Mouse (Mus musculus) ES-E14 (cell line): ENCODE measurements around the gene Ifnb1. TPM values are rescaled to one million over a fixed set of nuclear protein-coding genes. Genes with fewer than 3 reads are reported as not detected.

ENCODE experiments used
- DNase-seq: peaks from one replicate; pipeline ENCODE4 v3.0.0-alpha.2; 2013; ENCODE audit warnings: low read depth, low spot score
- H3K27ac ChIP-seq: 2 replicates; pipeline ENCODE4 v1.5.1; 2012; ENCODE audit warnings: low read depth, mild to moderate bottlenecking, low read length, moderate library complexity, mixed read lengths; ENCODE audit not compliant: poor library complexity, insufficient read depth, severe bottlenecking
- H3K36me3 ChIP-seq: 2 replicates; pipeline ENCODE4 v1.6.1; 2012; ENCODE audit warnings: mild to moderate bottlenecking, low read length, moderate library complexity, mixed read lengths; ENCODE audit not compliant: control insufficient read depth, poor library complexity, insufficient read depth, severe bottlenecking
- H3K4me1 ChIP-seq, 2 experiments: fragments of 150-350 bp in 1 of 2; sonication (generic) in 1 of 2; 2 replicates each; pipeline ENCODE4 v1.6.1; 2012; ENCODE audit warnings: low read length in 2 of 2, mild to moderate bottlenecking in 1 of 2, mixed read lengths in 1 of 2; ENCODE audit not compliant: control insufficient read depth in 2 of 2, insufficient read depth in 2 of 2, poor library complexity in 1 of 2
- H3K4me3 ChIP-seq, 2 experiments: fragments of 150-350 bp in 1 of 2; sonication (generic) in 1 of 2; 2 replicates each; pipeline ENCODE4 v1.5.1; 2012; ENCODE audit warnings: low read length in 2 of 2, low read depth in 1 of 2, mild to moderate bottlenecking in 1 of 2, mixed read lengths in 1 of 2; ENCODE audit not compliant: insufficient read depth in 1 of 2, poor library complexity in 1 of 2, severe bottlenecking in 1 of 2
- H3K9ac ChIP-seq: 2 replicates; pipeline ENCODE4 v1.6.1; 2012; ENCODE audit warnings: low read depth, mild to moderate bottlenecking, low read length, mixed read lengths; ENCODE audit not compliant: poor library complexity, insufficient read depth, severe bottlenecking
- H3K9me3 ChIP-seq: fragments of 150-350 bp; sonication (generic); 2 replicates; pipeline ENCODE4 v1.6.1; 2012; ENCODE audit warnings: low read depth, mild to moderate bottlenecking, low read length; ENCODE audit not compliant: control insufficient read depth, insufficient read depth
- CHD2 ChIP-seq: IDR thresholded peaks from 2 replicates; pipeline ENCODE4 v1.6.1; 2014; ENCODE audit warnings: mild to moderate bottlenecking, low read depth, low read length, inconsistent platforms
- HCFC1 ChIP-seq: IDR thresholded peaks from 2 replicates; pipeline ENCODE4 v1.6.1; 2012; ENCODE audit warnings: low read length, inconsistent platforms, borderline replicate concordance; ENCODE audit not compliant: insufficient read depth
- MAFK ChIP-seq: IDR thresholded peaks from 2 replicates; pipeline ENCODE4 v1.6.1; 2014; ENCODE audit warnings: mild to moderate bottlenecking, low read depth, low read length, inconsistent platforms; ENCODE audit not compliant: insufficient read depth
- ZC3H11A ChIP-seq: IDR thresholded peaks from 2 replicates; pipeline ENCODE4 v1.6.1; 2012; ENCODE audit warnings: low read depth, mild to moderate bottlenecking, inconsistent platforms, low read length, borderline replicate concordance
- ZNF384 ChIP-seq: IDR thresholded peaks from 2 replicates; pipeline ENCODE4 v1.6.1; 2012; ENCODE audit warnings: low read depth, low read length, inconsistent platforms
- in situ Hi-C, 2 experiments: fragments of 600-800 bp; cut with MboI; formaldehyde crosslinking; loops; one replicate each; pipeline ENCODE4 v1.15.1; 2025; ENCODE audit warnings: low sequenced_read_pairs in 2 of 2, inconsistent platforms in 1 of 2; ENCODE audit not compliant: unreplicated experiment in 2 of 2
- total RNA-seq: library from RNA; depleted of rRNA; stranded (reverse); fragments of 300-350 nt; gene quantifications from 2 replicates; pipeline ENCODE4 v1.2.3, GENCODE M21; 2012

The Ifnb1 gene
- total RNA-seq, 1 experiment: not detected

- in situ Hi-C loops: loop anchor here in 1 of 2 experiments (25.0 kb wide), 1 partner anchor 498 kb away; the partner anchor contains the start of gene Mllt3
- Histone ChIP-seq H3K36me3 (no peaks in the 10 kb centered on the region), H3K27ac (no peak overlapping the region), H3K9me3 (no peaks in the 10 kb centered on the region), H3K4me3 (no peak overlapping the region), H3K9ac (no peak overlapping the region), H3K4me1 (no peaks in the 10 kb centered on the region)
- no peak for DNase-seq
- TF ChIP-seq MAFK (no peak), HCFC1 (no peak), ZNF384 (no peak), ZC3H11A (no peak), CHD2 (no peak)
Observed at GRCm38 (mm10) chr4:88534903-88535302, 12.3 kb upstream of the Ifnb1 start.

- in situ Hi-C loops: loop anchor here in 1 of 2 experiments (25.0 kb wide), 1 partner anchor 496 kb away; the partner anchor contains the start of gene Mllt3
Observed at GRCm38 (mm10) chr4:88533499-88533898, 10.9 kb upstream of the Ifnb1 start.

GRCm38 (mm10) chr4:88530892-88531291, 8.3 kb upstream of the Ifnb1 start:
- H3K4me1 ChIP-seq: no peaks in the 10 kb centered on the region
- no peak overlapping the region for H3K9ac ChIP-seq
- H3K4me3 ChIP-seq: no peak overlapping the region
- DNase-seq: no peak
- in situ Hi-C loops: loop anchor here in 1 of 2 experiments (25.0 kb wide), 1 partner anchor 494 kb away; the partner anchor contains the start of gene Mllt3
- H3K27ac ChIP-seq: no peak overlapping the region
- TF ChIP-seq ZNF384: no peak
- TF ChIP-seq HCFC1: no peak
- no peak for TF ChIP-seq MAFK
- TF ChIP-seq ZC3H11A: no peak
- no peak for TF ChIP-seq CHD2
- H3K36me3 ChIP-seq: no peaks in the 10 kb centered on the region
- H3K9me3 ChIP-seq: no peaks in the 10 kb centered on the region

More at GRCm38 (mm10) chr4:88533499-88533898, 10.9 kb upstream of the Ifnb1 start:
- no peak overlapping the region for H3K4me3 ChIP-seq
- H3K9me3 ChIP-seq: no peaks in the 10 kb centered on the region
- H3K9ac ChIP-seq: no peak overlapping the region
- DNase-seq: no peak
- no peaks in the 10 kb centered on the region for H3K36me3 ChIP-seq
- no peaks in the 10 kb centered on the region for H3K4me1 ChIP-seq
- H3K27ac ChIP-seq: no peak overlapping the region
- TF ChIP-seq MAFK (no peak), HCFC1 (no peak), CHD2 (no peak), ZC3H11A (no peak)

GRCm38 (mm10) chr4:88530271-88530670, 7.7 kb upstream of the Ifnb1 start:
- Histone ChIP-seq H3K9me3 (no peaks in the 10 kb centered on the region), H3K36me3 (no peaks in the 10 kb centered on the region), H3K4me3 (no peak overlapping the region), H3K27ac (no peak overlapping the region), H3K4me1 (no peaks in the 10 kb centered on the region), H3K9ac (no peak overlapping the region)
- in situ Hi-C loops: loop anchor here in 1 of 2 experiments (25.0 kb wide), 1 partner anchor 493 kb away; the partner anchor contains the start of gene Mllt3
- no peak for TF ChIP-seq ZC3H11A
- no peak for TF ChIP-seq CHD2
- no peak for TF ChIP-seq ZNF384
- TF ChIP-seq MAFK: no peak
- TF ChIP-seq HCFC1: no peak
- DNase-seq: no peak
